Mouse (Mus musculus) myocyte (in vitro differentiated cells): ENCODE measurements around the gene Rtp4. TPM values are rescaled to one million over a fixed set of nuclear protein-coding genes. Genes with fewer than 3 reads are reported as not detected.

Source experiments
- H3K27me3 ChIP-seq: one replicate; pipeline ENCODE4 v1.6.1; 2011; ENCODE audit not compliant: control insufficient read depth, insufficient read depth, insufficient read length
- H3K36me3 ChIP-seq: one replicate; pipeline ENCODE4 v1.6.1; 2011; ENCODE audit not compliant: control insufficient read depth, insufficient read depth
- H3K4me2 ChIP-seq: one replicate; pipeline ENCODE4 v1.6.1; 2011; ENCODE audit warnings: low read depth, control low read depth
- H3K4me3 ChIP-seq: one replicate; pipeline ENCODE4 v1.5.1; 2011; ENCODE audit warnings: mild to moderate bottlenecking, control low read depth, moderate library complexity
- H3K79me2 ChIP-seq: one replicate; pipeline ENCODE4 v1.6.1; 2011; ENCODE audit not compliant: control insufficient read depth, insufficient read depth
- H3ac ChIP-seq: one replicate; pipeline ENCODE4 v1.6.1; 2011; ENCODE audit not compliant: control insufficient read depth, insufficient read length
- CEBPB ChIP-seq: IDR thresholded peaks from 2 replicates; pipeline ENCODE4 v1.6.1; 2011; ENCODE audit warnings: mild to moderate bottlenecking, moderate library complexity; ENCODE audit not compliant: poor library complexity, insufficient read depth, severe bottlenecking
- E2F4 ChIP-seq: IDR thresholded peaks from one replicate; pipeline ENCODE4 v1.6.1; 2011; ENCODE audit warnings: mild to moderate bottlenecking, control low read depth, moderate library complexity; ENCODE audit not compliant: insufficient read depth
- MAX ChIP-seq: IDR thresholded peaks from one replicate; pipeline ENCODE4 v1.6.1; 2011; ENCODE audit warnings: low read depth, mild to moderate bottlenecking, control low read depth
- MYOD1 ChIP-seq, 3 experiments: IDR thresholded peaks; one replicate each; pipeline ENCODE4 v1.6.1; 2011; ENCODE audit warnings: control low read depth in 2 of 3, low read depth in 2 of 3, mild to moderate bottlenecking in 2 of 3, moderate library complexity in 1 of 3; ENCODE audit not compliant: insufficient read length in 2 of 3, control insufficient read depth in 1 of 3
- MYOG ChIP-seq, 3 experiments: IDR thresholded peaks; one replicate each; pipeline ENCODE4 v1.6.1; 2011; ENCODE audit warnings: control low read depth in 2 of 3, low read depth in 2 of 3, mild to moderate bottlenecking in 2 of 3; ENCODE audit not compliant: insufficient read length in 2 of 3, control insufficient read depth in 1 of 3, insufficient read depth in 1 of 3
- POLR2A ChIP-seq: IDR thresholded peaks from one replicate; pipeline ENCODE4 v1.6.1; 2011; ENCODE audit warnings: low read depth, mild to moderate bottlenecking, control low read depth, moderate library complexity; ENCODE audit not compliant: insufficient read length
- POLR2AphosphoS2 ChIP-seq: IDR thresholded peaks from one replicate; pipeline ENCODE4 v1.6.1; 2011; ENCODE audit warnings: low read depth, control low read depth; ENCODE audit not compliant: insufficient read length
- REST ChIP-seq: IDR thresholded peaks from one replicate; pipeline ENCODE4 v1.6.1; 2011; ENCODE audit warnings: mild to moderate bottlenecking, control low read depth, moderate library complexity; ENCODE audit not compliant: insufficient read depth, insufficient read length
- SRF ChIP-seq: IDR thresholded peaks from one replicate; pipeline ENCODE4 v1.6.1; 2011; ENCODE audit warnings: low read depth; ENCODE audit not compliant: control insufficient read depth, insufficient read length
- TCF12 ChIP-seq: IDR thresholded peaks from one replicate; pipeline ENCODE4 v1.6.1; 2011; ENCODE audit warnings: mild to moderate bottlenecking, control low read depth; ENCODE audit not compliant: poor library complexity, insufficient read depth, severe bottlenecking
- TCF3 ChIP-seq: IDR thresholded peaks from one replicate; pipeline ENCODE4 v1.6.1; 2011; ENCODE audit warnings: low read depth, control low read depth; ENCODE audit not compliant: insufficient read length
- USF1 ChIP-seq: IDR thresholded peaks from one replicate; pipeline ENCODE4 v1.6.1; 2011; ENCODE audit warnings: low read depth, mild to moderate bottlenecking, control low read depth, moderate library complexity
- polyA plus RNA-seq: library from polyadenylated mRNA; unstranded; fragments of >200 nt; fragmentation: generic; extraction: Trizol; gene quantifications from one replicate; pipeline ENCODE4 v1.2.1, GENCODE M21; 2012; ENCODE audit warnings: missing spikeins

The Rtp4 gene
- polyA plus RNA-seq, 1 experiment: 0.82 TPM

DNA sequence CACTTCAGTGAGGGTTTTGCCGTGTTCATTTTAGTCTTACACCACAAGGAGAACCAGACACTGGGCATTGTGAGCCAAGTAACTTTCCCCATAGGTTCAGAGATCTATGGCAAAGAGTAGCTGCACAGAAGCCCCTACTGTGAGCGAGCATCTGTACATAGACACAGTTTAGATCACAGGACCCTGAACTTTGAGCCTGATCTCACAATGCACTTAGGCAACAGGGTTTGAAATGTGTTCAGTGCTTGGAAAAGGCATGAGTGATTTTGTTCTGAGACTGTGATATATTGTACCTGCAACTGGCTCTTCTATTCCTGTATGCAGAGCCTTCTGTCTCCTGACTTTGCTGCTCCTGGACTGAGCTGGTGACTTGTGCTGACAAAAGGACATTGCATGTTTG, 18.8 kb upstream of the Rtp4 start:
- Histone ChIP-seq H3K79me2 (no peaks in the 10 kb centered on the region), H3K4me3 (no peak overlapping the region), H3ac (no peak overlapping the region), H3K4me2 (no peak overlapping the region), H3K36me3 (no peaks in the 10 kb centered on the region), H3K27me3 (no peaks in the 10 kb centered on the region)
- TF ChIP-seq MYOD1 (IDR thresholded peaks at IDR 0.05; ENCODE audit: control insufficient read depth in 1 of 3, insufficient read length in 2 of 3, low read depth in 2 of 3) (no peak), POLR2A (no peak), MYOG (IDR thresholded peaks at IDR 0.05; ENCODE audit: control insufficient read depth in 1 of 3, insufficient read depth in 1 of 3, insufficient read length in 2 of 3, low read depth in 2 of 3) (no peak), SRF (no peak), POLR2AphosphoS2 (no peak), TCF12 (no peak), TCF3 (no peak), USF1 (no peak), E2F4 (no peak), REST (no peak), MAX (no peak), CEBPB (no peak)

GRCm38 (mm10) chr16:23502478-23502877, 17.6 kb upstream of the Rtp4 start:
- no peaks in the 10 kb centered on the region for H3K79me2 ChIP-seq
- no peak overlapping the region for H3K4me3 ChIP-seq
- no peaks in the 10 kb centered on the region for H3K27me3 ChIP-seq
- no peak overlapping the region for H3ac ChIP-seq
- H3K4me2 ChIP-seq: no peak overlapping the region
- H3K36me3 ChIP-seq: no peaks in the 10 kb centered on the region
- TF ChIP-seq TCF12 (no peak), POLR2AphosphoS2 (no peak), MYOG (IDR thresholded peaks at IDR 0.05; ENCODE audit: control insufficient read depth in 1 of 3, insufficient read depth in 1 of 3, insufficient read length in 2 of 3, low read depth in 2 of 3) (peak in 1 of 3 experiments; percentile 41), USF1 (peak; percentile 78), SRF (no peak), MYOD1 (IDR thresholded peaks at IDR 0.05; ENCODE audit: control insufficient read depth in 1 of 3, insufficient read length in 2 of 3, low read depth in 2 of 3) (peak in 1 of 3 experiments; percentile 35), CEBPB (no peak), E2F4 (no peak), MAX (no peak), REST (no peak), TCF3 (no peak), POLR2A (no peak)

GRCm38 (mm10) chr16:23503351-23503750, 16.7 kb upstream of the Rtp4 start:
- H3ac ChIP-seq: no peak overlapping the region
- H3K36me3 ChIP-seq: no peaks in the 10 kb centered on the region
- H3K4me2 ChIP-seq: no peak overlapping the region
- no peaks in the 10 kb centered on the region for H3K79me2 ChIP-seq
- no peak for TF ChIP-seq MYOG (IDR thresholded peaks at IDR 0.05; ENCODE audit: control insufficient read depth in 1 of 3, insufficient read depth in 1 of 3, insufficient read length in 2 of 3, low read depth in 2 of 3)
- TF ChIP-seq CEBPB: no peak
- no peak for TF ChIP-seq USF1
- no peak for TF ChIP-seq MAX
- TF ChIP-seq E2F4: no peak
- no peak for TF ChIP-seq POLR2AphosphoS2
- no peak overlapping the region for H3K4me3 ChIP-seq
- H3K27me3 ChIP-seq: no peaks in the 10 kb centered on the region

DNA sequence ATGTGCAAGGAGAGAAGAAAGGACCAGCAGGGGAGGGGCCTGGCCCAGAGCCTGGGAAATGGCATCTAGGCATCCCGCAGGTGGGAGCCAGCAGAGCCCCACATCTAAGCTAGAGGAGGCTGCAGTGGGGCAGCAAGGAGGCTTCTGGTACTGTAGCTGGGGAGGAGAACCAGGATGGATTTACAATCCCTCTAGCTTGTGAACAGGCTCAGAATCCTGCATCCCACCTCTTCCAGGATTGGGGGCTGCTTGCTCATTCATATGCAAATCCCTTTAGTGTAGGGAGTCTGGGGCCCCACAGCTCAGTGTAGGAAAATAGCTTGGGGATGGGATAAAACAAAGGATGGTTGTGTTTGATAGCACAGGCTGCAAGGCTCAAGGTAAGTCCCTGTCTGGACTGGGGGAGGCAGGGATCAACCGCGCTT, 15.8 kb upstream of the Rtp4 start:
- H3K27me3 ChIP-seq: no peaks in the 10 kb centered on the region
- TF ChIP-seq CEBPB: no peak
- TF ChIP-seq POLR2A: no peak
- no peak for TF ChIP-seq MYOG (IDR thresholded peaks at IDR 0.05; ENCODE audit: control insufficient read depth in 1 of 3, insufficient read depth in 1 of 3, insufficient read length in 2 of 3, low read depth in 2 of 3)
- TF ChIP-seq REST: no peak
- no peak for TF ChIP-seq USF1
- no peak for TF ChIP-seq SRF
- TF ChIP-seq E2F4: no peak
- TF ChIP-seq TCF3: no peak
- TF ChIP-seq MYOD1 (IDR thresholded peaks at IDR 0.05; ENCODE audit: control insufficient read depth in 1 of 3, insufficient read length in 2 of 3, low read depth in 2 of 3): no peak
- TF ChIP-seq TCF12: no peak
- TF ChIP-seq MAX: no peak
- TF ChIP-seq POLR2AphosphoS2: no peak
- no peaks in the 10 kb centered on the region for H3K79me2 ChIP-seq
- H3K36me3 ChIP-seq: no peaks in the 10 kb centered on the region
- H3K4me3 ChIP-seq: no peak overlapping the region
- H3K4me2 ChIP-seq: no peak overlapping the region
- H3ac ChIP-seq: no peak overlapping the region
